Mouse (Mus musculus) stomach, postnatal 0 days (tissue): ENCODE measurements around the gene Tmem30b.

Experiments
- CTCF ChIP-seq: IDR thresholded peaks from 2 replicates; pipeline ENCODE4 v1.5.1; 2016; ENCODE audit warnings: antibody characterized with exemption, low read depth, mild to moderate bottlenecking, moderate library complexity
- EP300 ChIP-seq: optimal IDR thresholded peaks from 2 replicates; pipeline ENCODE3; 2016; ENCODE audit warnings: antibody characterized with exemption

DNA sequence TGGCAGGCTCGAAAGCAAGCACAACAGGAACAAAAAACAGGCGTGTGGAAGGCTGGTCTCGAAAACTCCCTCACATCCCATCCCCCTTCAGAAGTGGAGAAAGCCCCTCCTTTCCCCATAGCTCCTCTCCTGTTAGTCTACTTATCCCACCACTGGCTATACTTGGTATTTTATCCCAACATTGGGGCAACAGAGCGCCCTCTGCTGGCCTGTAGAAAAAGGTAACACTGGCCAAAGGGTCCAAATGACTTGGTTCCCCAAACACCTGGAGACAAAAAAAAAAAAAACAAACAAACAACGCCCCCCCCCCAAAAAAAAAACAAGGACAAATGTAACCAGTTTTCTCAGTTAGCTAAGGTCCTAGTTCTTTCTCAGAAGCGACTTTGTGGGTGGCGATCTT, 13.9 kb upstream of the Tmem30b start:
- TF ChIP-seq CTCF = peak; percentile 69
- TF ChIP-seq EP300 = no peak
